Mouse (Mus musculus): ENCODE measurements at regions not wholly inside any gene's neighbourhood (a gene's known extent, or its start where the extent isn't known, plus 50 kb on each side); places are given as distances from the start of the nearest gene placed in this dataset.

GRCm38 (mm10) chr4:153854084-153854747 is 102.8 kb upstream of the A430005L14Rik start:
- no peak for TF ChIP-seq ZNF384 (IDR thresholded peaks at IDR 0.05; ENCODE audit: low read depth, low read length)
- no peak for TF ChIP-seq ZC3H11A (IDR thresholded peaks at IDR 0.05; ENCODE audit: borderline replicate concordance, low read depth, low read length)
- no peak for TF ChIP-seq CHD2 (IDR thresholded peaks at IDR 0.05; ENCODE audit: low read depth, low read length)
- no peak for TF ChIP-seq MAFK (IDR thresholded peaks at IDR 0.05; ENCODE audit: insufficient read depth, low read depth, low read length)
- no peak for TF ChIP-seq HCFC1 (IDR thresholded peaks at IDR 0.05; ENCODE audit: borderline replicate concordance, insufficient read depth, low read length)
- no peaks in the 10 kb centered on the region for H3K9me3 ChIP-seq (ENCODE audit: control insufficient read depth, insufficient read depth, low read depth, low read length)
- H3K4me1 ChIP-seq (ENCODE audit: control insufficient read depth in 2 of 2, insufficient read depth in 2 of 2, low read length in 2 of 2, poor library complexity in 1 of 2), result peaks cover 2 to 6% of the 10 kb centered on the region in 2 experiments; a peak in 1 of 4 replicates
- no peak overlapping the region for H3K27ac ChIP-seq (ENCODE audit: insufficient read depth, low read depth, low read length, poor library complexity, severe bottlenecking)
- no peak overlapping the region for H3K4me3 ChIP-seq (ENCODE audit: insufficient read depth in 1 of 2, low read depth in 1 of 2, low read length in 2 of 2, poor library complexity in 1 of 2, severe bottlenecking in 1 of 2)
- H3K36me3 ChIP-seq (ENCODE audit: control insufficient read depth, insufficient read depth, low read length, poor library complexity, severe bottlenecking), result no peaks in the 10 kb centered on the region
- peak overlapping the region; percentile 23; the same call in 1 of the 2 replicates for H3K9ac ChIP-seq (ENCODE audit: insufficient read depth, low read depth, low read length, poor library complexity, severe bottlenecking)
- in situ Hi-C loops (cut with MboI; ENCODE audit: low sequenced_read_pairs in 2 of 2, unreplicated experiment in 2 of 2), result no loop called here
- no peak for DNase-seq (ENCODE audit: low read depth, low spot score)

DNA sequence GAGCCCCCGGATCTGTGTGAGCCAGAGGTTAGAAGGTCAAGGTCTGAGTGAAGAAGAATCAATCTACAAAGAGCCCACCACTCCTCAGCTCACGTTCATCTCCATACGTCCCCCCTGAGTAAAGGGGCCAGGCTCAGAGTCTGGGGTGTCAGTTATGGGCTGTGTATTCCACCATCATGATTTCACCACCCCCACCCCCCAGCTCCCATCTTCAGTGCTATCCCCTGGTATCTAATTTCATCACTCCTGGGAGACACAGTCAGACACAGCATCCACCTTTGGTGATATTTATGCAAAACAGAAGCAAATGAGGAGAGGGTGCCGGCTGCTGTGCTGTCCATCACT is 102.3 kb upstream of the A430005L14Rik start:
- Histone ChIP-seq H3K27ac (ENCODE audit: insufficient read depth, low read depth, low read length, poor library complexity, severe bottlenecking) (no peak overlapping the region), H3K4me1 (ENCODE audit: control insufficient read depth in 2 of 2, insufficient read depth in 2 of 2, low read length in 2 of 2, poor library complexity in 1 of 2) (peaks cover 2 to 5% of the 10 kb centered on the region in 2 experiments; a peak in 1 of 4 replicates), H3K4me3 (ENCODE audit: insufficient read depth in 1 of 2, low read depth in 1 of 2, low read length in 2 of 2, poor library complexity in 1 of 2, severe bottlenecking in 1 of 2) (no peak overlapping the region), H3K9ac (ENCODE audit: insufficient read depth, low read depth, low read length, poor library complexity, severe bottlenecking) (no peak overlapping the region), H3K36me3 (ENCODE audit: control insufficient read depth, insufficient read depth, low read length, poor library complexity, severe bottlenecking) (no peaks in the 10 kb centered on the region), H3K9me3 (ENCODE audit: control insufficient read depth, insufficient read depth, low read depth, low read length) (no peaks in the 10 kb centered on the region)
- TF ChIP-seq HCFC1 (IDR thresholded peaks at IDR 0.05; ENCODE audit: borderline replicate concordance, insufficient read depth, low read length), result no peak
- no peak for TF ChIP-seq ZNF384 (IDR thresholded peaks at IDR 0.05; ENCODE audit: low read depth, low read length)
- no peak for TF ChIP-seq ZC3H11A (IDR thresholded peaks at IDR 0.05; ENCODE audit: borderline replicate concordance, low read depth, low read length)
- TF ChIP-seq MAFK (IDR thresholded peaks at IDR 0.05; ENCODE audit: insufficient read depth, low read depth, low read length), result no peak
- TF ChIP-seq CHD2 (IDR thresholded peaks at IDR 0.05; ENCODE audit: low read depth, low read length), result no peak
- DNase-seq (ENCODE audit: low read depth, low spot score), result no peak
- in situ Hi-C loops (cut with MboI; ENCODE audit: low sequenced_read_pairs in 2 of 2, unreplicated experiment in 2 of 2), result no loop called here

DNA sequence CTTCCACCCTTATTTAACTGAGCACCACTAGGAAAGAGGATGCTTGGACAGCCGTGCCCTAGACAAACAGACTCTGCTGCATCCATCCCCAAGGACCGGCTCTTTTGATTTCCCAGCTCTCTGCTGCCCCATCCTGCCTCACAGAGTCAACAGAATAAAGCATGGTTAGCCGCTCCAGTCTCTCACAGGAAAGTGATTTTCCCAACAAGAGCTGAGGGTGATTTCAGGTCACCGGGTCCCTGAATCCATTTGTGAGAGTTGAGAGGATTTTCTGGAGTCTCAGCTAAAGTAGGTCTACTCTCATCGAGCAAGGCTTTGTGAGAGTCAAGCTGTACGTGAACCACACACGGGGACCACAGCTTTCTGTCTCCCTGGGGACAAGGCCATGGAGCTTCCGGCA is 95.6 kb upstream of the A430005L14Rik start:
- peaks cover 2 to 19% of the 10 kb centered on the region in 2 experiments; a peak in 3 of 4 replicates for H3K4me1 ChIP-seq (ENCODE audit: control insufficient read depth in 2 of 2, insufficient read depth in 2 of 2, low read length in 2 of 2, poor library complexity in 1 of 2)
- in situ Hi-C loops (cut with MboI; ENCODE audit: low sequenced_read_pairs in 2 of 2, unreplicated experiment in 2 of 2), result no loop called here
- peak overlapping the region; percentile 61; the same call in 1 of the 2 replicates for H3K27ac ChIP-seq (ENCODE audit: insufficient read depth, low read depth, low read length, poor library complexity, severe bottlenecking)
- TF ChIP-seq CHD2 (IDR thresholded peaks at IDR 0.05; ENCODE audit: low read depth, low read length) (no peak), MAFK (IDR thresholded peaks at IDR 0.05; ENCODE audit: insufficient read depth, low read depth, low read length) (no peak), ZC3H11A (IDR thresholded peaks at IDR 0.05; ENCODE audit: borderline replicate concordance, low read depth, low read length) (no peak), HCFC1 (IDR thresholded peaks at IDR 0.05; ENCODE audit: borderline replicate concordance, insufficient read depth, low read length) (no peak), ZNF384 (IDR thresholded peaks at IDR 0.05; ENCODE audit: low read depth, low read length) (no peak)
- H3K9me3 ChIP-seq (ENCODE audit: control insufficient read depth, insufficient read depth, low read depth, low read length), result no peaks in the 10 kb centered on the region
- no peak overlapping the region for H3K4me3 ChIP-seq (ENCODE audit: insufficient read depth in 1 of 2, low read depth in 1 of 2, low read length in 2 of 2, poor library complexity in 1 of 2, severe bottlenecking in 1 of 2)
- H3K9ac ChIP-seq (ENCODE audit: insufficient read depth, low read depth, low read length, poor library complexity, severe bottlenecking), result no peak overlapping the region
- no peaks in the 10 kb centered on the region for H3K36me3 ChIP-seq (ENCODE audit: control insufficient read depth, insufficient read depth, low read length, poor library complexity, severe bottlenecking)
- DNase-seq (ENCODE audit: low read depth, low spot score), result no peak

- Histone ChIP-seq H3K36me3 (ENCODE audit: control insufficient read depth, insufficient read depth, low read length, poor library complexity, severe bottlenecking) (no peaks in the 10 kb centered on the region), H3K4me3 (ENCODE audit: insufficient read depth in 1 of 2, low read depth in 1 of 2, low read length in 2 of 2, poor library complexity in 1 of 2, severe bottlenecking in 1 of 2) (no peak overlapping the region), H3K9me3 (ENCODE audit: control insufficient read depth, insufficient read depth, low read depth, low read length) (no peaks in the 10 kb centered on the region), H3K4me1 (ENCODE audit: control insufficient read depth in 2 of 2, insufficient read depth in 2 of 2, low read length in 2 of 2, poor library complexity in 1 of 2) (peaks cover 2 to 20% of the 10 kb centered on the region in 2 experiments; a peak in 3 of 4 replicates), H3K9ac (ENCODE audit: insufficient read depth, low read depth, low read length, poor library complexity, severe bottlenecking) (no peak overlapping the region), H3K27ac (ENCODE audit: insufficient read depth, low read depth, low read length, poor library complexity, severe bottlenecking) (peak overlapping the region; percentile 61)
- in situ Hi-C loops (cut with MboI; ENCODE audit: low sequenced_read_pairs in 2 of 2, unreplicated experiment in 2 of 2), result no loop called here
- no peak for DNase-seq (ENCODE audit: low read depth, low spot score)
- no peak for TF ChIP-seq CHD2 (IDR thresholded peaks at IDR 0.05; ENCODE audit: low read depth, low read length)
These were observed 94.8 kb upstream of the A430005L14Rik start for GRCm38 (mm10) chr4:153862121-153862660.
